Mouse (Mus musculus) heart, adult 2 months (tissue): Measurements from ENCODE around the gene Zfp768.

Source experiments
- CTCF ChIP-seq: fragments of 200-600 bp; IDR thresholded peaks from 2 replicates; pipeline ENCODE4 v1.8.1; 2022; ENCODE audit warnings: antibody characterized with exemption, mild to moderate bottlenecking, moderate library complexity
- POLR2A ChIP-seq: fragments of 200-500 bp; IDR thresholded peaks from 2 replicates; pipeline ENCODE4 v1.6.1; 2011; ENCODE audit warnings: mild to moderate bottlenecking, low read depth, low read length, control low read depth; ENCODE audit not compliant: insufficient read depth

- TF ChIP-seq POLR2A (no peak), CTCF (no peak)
Observed at GRCm38 (mm10) chr7:127393944-127394333, 48.5 kb upstream of the Zfp768 start.
